ENCODE assay signal across 15 mouse cellular contexts in the genomic region with DNA sequence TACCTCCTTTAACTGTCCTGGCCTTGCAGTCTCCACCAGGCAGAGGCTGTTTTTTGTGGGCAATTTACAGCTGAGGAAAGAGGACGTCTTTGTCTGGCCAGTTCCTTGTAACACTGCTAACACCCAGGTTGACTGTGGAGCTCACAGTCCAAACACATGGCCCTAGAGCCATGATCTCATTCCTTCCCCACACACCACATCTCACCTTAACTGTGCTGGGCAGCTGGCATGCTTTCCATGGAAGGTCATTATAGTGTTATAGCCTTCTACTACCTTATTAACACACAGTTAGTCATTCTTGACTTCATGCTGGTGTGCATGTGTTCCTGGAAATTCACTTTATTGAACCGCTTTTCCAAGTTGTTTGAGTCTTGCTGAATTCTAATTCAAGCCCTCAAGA.
"Had no signal": no experiment of that assay in that cellular context is flagged by ENCODE, and none has a peak within 500 bp of the region (broad histone marks: within the 10 kb centered on the region; RNA-seq: fewer than 3 reads in every experiment).

No protein-coding gene starts in this region.

- H3K27ac ChIP-seq: layer of hippocampus, adult 2 months; liver, embryonic 13.5 days; lung, embryonic 15.5 days; macrophage; stomach, embryonic 15.5 days had no signal

- H3K27me3 ChIP-seq: liver, embryonic 13.5 days; lung, embryonic 15.5 days; stomach, embryonic 15.5 days had no signal

- ATAC-seq: liver, postnatal 0 days; midbrain, embryonic 16.5 days had no signal

- H3K9me3 ChIP-seq: liver, embryonic 13.5 days; lung, embryonic 15.5 days; megakaryocyte, embryonic 14.5 days; stomach, embryonic 15.5 days had no signal

- H3K4me2 ChIP-seq: liver, embryonic 13.5 days; lung, embryonic 15.5 days; midbrain, embryonic 11.5 days; stomach, embryonic 15.5 days had no signal

- H3K36me3 ChIP-seq: liver, embryonic 13.5 days; lung, embryonic 15.5 days; stomach, embryonic 15.5 days had no signal

- DNase-seq: kidney, postnatal 10 days; kidney, postnatal 4 days; liver; liver, embryonic 13.5 days; liver, postnatal 0 days; lung, postnatal 14 days; right cerebral cortex, postnatal 14 days; thymus, postnatal 4 days had no signal

- H3K4me3 ChIP-seq: layer of hippocampus, adult 2 months; liver, embryonic 13.5 days; lung, embryonic 15.5 days; megakaryocyte, embryonic 14.5 days; stomach, embryonic 15.5 days had no signal

- H3K9ac ChIP-seq: liver, embryonic 13.5 days; liver, postnatal 0 days; lung, embryonic 15.5 days; stomach, embryonic 15.5 days had no signal
